Mouse (Mus musculus) E14TG2a.4 (cell line): ENCODE results near the gene Card11.

Experiments used
- CTCF ChIP-seq: conservative IDR thresholded peaks from 2 replicates; pipeline ENCODE4 v1.5.1; 2014; ENCODE audit warnings: low read length
- NANOG ChIP-seq: IDR thresholded peaks from 2 replicates; pipeline ENCODE4 v1.6.1; 2014; ENCODE audit warnings: borderline replicate concordance, low read length, mixed read lengths
- POU5F1 ChIP-seq: IDR thresholded peaks from 2 replicates; pipeline ENCODE4 v1.6.1; 2014; ENCODE audit warnings: low read length, borderline replicate concordance

DNA sequence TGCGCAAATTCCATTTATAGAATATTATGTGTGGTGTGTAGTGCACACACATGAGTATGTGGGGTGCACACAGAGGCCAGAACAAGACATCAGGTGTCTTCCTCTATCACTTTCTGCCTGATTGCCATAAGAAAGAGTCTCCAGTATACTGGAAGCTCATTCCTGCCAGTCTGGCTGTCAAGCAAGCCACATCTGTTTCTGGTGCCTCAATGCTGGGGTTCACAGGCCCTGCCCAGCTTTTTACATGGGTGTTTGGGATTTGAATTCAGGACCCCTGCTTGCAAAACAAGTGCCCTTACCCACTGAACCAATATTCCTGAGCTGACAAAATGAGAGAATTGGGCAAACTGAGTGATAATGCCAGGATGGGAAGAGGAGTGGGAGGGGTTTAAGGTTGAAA lies 174.3 kb downstream of the Card11 start:
- no peak for TF ChIP-seq CTCF
- no peak for TF ChIP-seq POU5F1
- TF ChIP-seq NANOG, result no peak
